Mouse (Mus musculus) olfactory bulb, adult 2 months (tissue): ENCODE data around the gene Mfsd9.

Experiments used
- CTCF ChIP-seq: fragments of 200-500 bp; IDR thresholded peaks from 2 replicates; pipeline ENCODE4 v1.5.1; 2012; ENCODE audit warnings: low read depth, mild to moderate bottlenecking, low read length, moderate library complexity; ENCODE audit not compliant: insufficient read depth
- POLR2A ChIP-seq: fragments of 200-500 bp; IDR thresholded peaks from 2 replicates; pipeline ENCODE4 v1.6.1; 2012; ENCODE audit warnings: mild to moderate bottlenecking, low read depth, low read length, moderate library complexity; ENCODE audit not compliant: insufficient read depth

DNA sequence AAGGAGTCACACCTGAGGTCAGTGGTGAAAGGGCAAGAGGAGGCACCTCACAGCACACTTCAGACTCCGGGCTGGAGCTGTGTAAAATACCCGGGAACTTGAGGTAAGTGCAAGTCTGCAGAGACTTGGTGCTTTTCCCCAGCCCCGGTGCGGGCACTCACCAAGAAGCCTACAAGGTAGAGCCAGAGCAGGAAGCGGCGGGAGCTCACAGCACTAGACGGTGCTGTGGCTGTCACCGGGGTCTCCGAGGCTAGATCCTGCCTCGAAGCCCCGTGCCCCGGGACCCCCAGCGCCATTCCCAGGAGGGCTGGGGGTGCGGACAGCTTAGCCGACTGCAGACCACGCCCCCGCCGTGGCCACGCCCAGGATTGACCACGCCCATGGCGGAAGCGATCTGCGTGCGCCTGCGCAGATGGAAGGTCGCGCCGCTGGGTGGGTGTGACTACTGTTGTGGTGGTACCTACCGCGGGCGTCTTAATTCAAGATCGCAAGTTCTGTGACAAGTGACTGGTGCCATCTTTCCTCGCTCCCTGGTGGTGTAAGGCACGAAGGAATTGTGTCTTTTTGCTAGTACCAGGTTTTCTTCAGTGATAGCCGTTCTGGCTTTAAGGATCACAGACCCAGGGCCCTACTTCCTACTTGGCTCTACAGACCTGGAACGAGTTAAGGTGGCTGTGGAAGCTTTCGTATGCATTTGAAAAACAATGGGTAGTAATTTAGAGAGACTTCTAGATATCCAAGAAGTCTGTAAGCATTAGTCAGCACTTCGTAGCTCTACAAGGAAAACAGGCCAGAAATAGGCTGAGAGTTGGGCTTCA is at the start of gene Mfsd9:
- TF ChIP-seq CTCF (no peak), POLR2A (no peak)
